Mouse (Mus musculus) forebrain, embryonic 11.5 days (tissue): Measurements from ENCODE around the gene Ttc28. TPM values are rescaled to one million over a fixed set of nuclear protein-coding genes. Genes with fewer than 3 reads are reported as not detected.

Source experiments
- ATAC-seq: fragments of 200-750 bp; cut with Nextera tagmentation; replicated peaks from 2 replicates; pipeline ENCODE4 v1.8.0; 2017; ENCODE audit warnings: moderate TSS enrichment; ENCODE audit not compliant: low FRiP score
- DNase-seq: peaks from one replicate; pipeline ENCODE4 v3.0.0-alpha.2; 2017; ENCODE audit warnings: low spot score
- H3K27ac ChIP-seq: fragments of 300-500 bp; sonication (generic); 2 replicates; pipeline ENCODE4 v1.5.1; 2014; ENCODE audit warnings: low read depth, low read length
- H3K27me3 ChIP-seq: fragments of 300-500 bp; sonication (generic); 2 replicates; pipeline ENCODE4 v1.6.1; 2014; ENCODE audit warnings: mild to moderate bottlenecking, low read length, mixed read lengths; ENCODE audit not compliant: control insufficient read depth, insufficient read depth
- H3K36me3 ChIP-seq: fragments of 300-500 bp; sonication (generic); 2 replicates; pipeline ENCODE4 v1.6.1; 2014; ENCODE audit warnings: mild to moderate bottlenecking, low read length, moderate library complexity, mixed read lengths; ENCODE audit not compliant: control insufficient read depth, insufficient read depth
- H3K4me1 ChIP-seq: fragments of 300-500 bp; sonication (generic); replicated peaks from 2 replicates; pipeline ENCODE4 v1.6.1; 2014; ENCODE audit warnings: low read length, mixed read lengths; ENCODE audit not compliant: control insufficient read depth, insufficient read depth
- H3K4me2 ChIP-seq: fragments of 300-500 bp; sonication (generic); 2 replicates; pipeline ENCODE4 v1.6.1; 2014; ENCODE audit warnings: low read depth, mild to moderate bottlenecking, low read length, moderate library complexity, mixed read lengths; ENCODE audit not compliant: severe bottlenecking
- H3K4me3 ChIP-seq: fragments of 300-500 bp; sonication (generic); 2 replicates; pipeline ENCODE4 v1.5.1; 2014; ENCODE audit warnings: low read depth, low read length
- H3K9ac ChIP-seq: fragments of 300-500 bp; sonication (generic); 2 replicates; pipeline ENCODE4 v1.6.1; 2014; ENCODE audit warnings: low read length
- H3K9me3 ChIP-seq: fragments of 300-500 bp; sonication (generic); 2 replicates; pipeline ENCODE4 v1.6.1; 2016; ENCODE audit warnings: low read length, mixed read lengths; ENCODE audit not compliant: control insufficient read depth
- WGBS: fragments of 180-500 bp; shearing (Covaris S2); extraction: QIAGEN DNeasy Blood & Tissue Kit; methylation state at CpG from one replicate; pipeline ENCODE4 v1.1.7; 2014; 5-methylcytosine and 5-hydroxymethylcytosine counted together
- polyA plus RNA-seq: library from polyadenylated mRNA; unstranded; fragments of >200 nt; fragmentation: Nextera tagmentation; extraction: Ambion mirVana; gene quantifications from 2 replicates; pipeline ENCODE4 v1.2.1, GENCODE M21; 2014

Ttc28 gene
- polyA plus RNA-seq, 1 experiment from 2014 or later: 19.9 TPM

GRCm38 (mm10) chr5:111113183-111113582 lies 233.6 kb downstream of the Ttc28 start:
- Histone ChIP-seq H3K4me2 (no peak overlapping the region), H3K4me1 (no peaks in the 10 kb centered on the region), H3K9me3 (no peaks in the 10 kb centered on the region), H3K4me3 (no peak overlapping the region), H3K36me3 (no peaks in the 10 kb centered on the region), H3K9ac (no peak overlapping the region), H3K27ac (no peak overlapping the region), H3K27me3 (no peaks in the 10 kb centered on the region)
- DNase-seq (no peak), ATAC-seq (no peak)
- WGBS: 77% methylated on average over 7 of the region's 7 CpGs

- Histone ChIP-seq H3K27me3 (no peaks in the 10 kb centered on the region), H3K9ac (no peak overlapping the region), H3K4me1 (no peaks in the 10 kb centered on the region), H3K4me3 (no peak overlapping the region), H3K27ac (no peak overlapping the region), H3K9me3 (no peaks in the 10 kb centered on the region), H3K36me3 (no peaks in the 10 kb centered on the region), H3K4me2 (no peak overlapping the region)
- DNase-seq (no peak), ATAC-seq (no peak)
- 87% methylated on average over 8 of the region's 8 CpGs for WGBS
Observed at GRCm38 (mm10) chr5:111113694-111114375, 234.2 kb downstream of the Ttc28 start.

- no peak overlapping the region for H3K27ac ChIP-seq
- no peaks in the 10 kb centered on the region for H3K9me3 ChIP-seq
- no peak overlapping the region for H3K9ac ChIP-seq
- ATAC-seq (no peak), DNase-seq (no peak)
- H3K4me2 ChIP-seq: no peak overlapping the region
- H3K4me3 ChIP-seq: no peak overlapping the region
- WGBS: 88% methylated on average over 10 of the region's 10 CpGs
- H3K36me3 ChIP-seq: no peaks in the 10 kb centered on the region
- H3K27me3 ChIP-seq: no peaks in the 10 kb centered on the region
- no peaks in the 10 kb centered on the region for H3K4me1 ChIP-seq
Observed at GRCm38 (mm10) chr5:111114597-111114996, 235.0 kb downstream of the Ttc28 start.

- H3K27ac ChIP-seq: no peak overlapping the region
- no peak for DNase-seq
- H3K36me3 ChIP-seq: no peaks in the 10 kb centered on the region
Observed at GRCm38 (mm10) chr5:111115519-111116350, 236.1 kb downstream of the Ttc28 start.

GRCm38 (mm10) chr5:111119805-111120204 lies 240.2 kb downstream of the Ttc28 start:
- WGBS: 88% methylated on average over 3 of the region's 3 CpGs
- Histone ChIP-seq H3K27me3 (no peaks in the 10 kb centered on the region), H3K4me3 (no peak overlapping the region), H3K9me3 (no peaks in the 10 kb centered on the region), H3K9ac (no peak overlapping the region), H3K27ac (no peak overlapping the region), H3K4me1 (peaks cover 10% of the 10 kb centered on the region; the same call in 1 of the 2 replicates), H3K4me2 (no peak overlapping the region), H3K36me3 (no peaks in the 10 kb centered on the region)
- no peak for DNase-seq
- ATAC-seq: no peak

More at GRCm38 (mm10) chr5:111115519-111116350, 236.1 kb downstream of the Ttc28 start:
- H3K4me1 ChIP-seq: 0 out of 2 replicates have a peak, but pooled peaks cover 2% of the 10 kb centered on the region
- no peak overlapping the region for H3K4me2 ChIP-seq
- H3K9me3 ChIP-seq: no peaks in the 10 kb centered on the region
- no peak for ATAC-seq
- no peaks in the 10 kb centered on the region for H3K27me3 ChIP-seq
- no peak overlapping the region for H3K4me3 ChIP-seq
- no peak overlapping the region for H3K9ac ChIP-seq
- 77% methylated on average over 15 of the region's 15 CpGs for WGBS

- WGBS: 85% methylated on average over 7 of the region's 7 CpGs
Observed at GRCm38 (mm10) chr5:111120298-111120697, 240.7 kb downstream of the Ttc28 start.

GRCm38 (mm10) chr5:111120705-111121420 lies 241.3 kb downstream of the Ttc28 start:
- H3K4me3 ChIP-seq: no peak overlapping the region
- no peaks in the 10 kb centered on the region for H3K36me3 ChIP-seq
- no peaks in the 10 kb centered on the region for H3K27me3 ChIP-seq
- H3K27ac ChIP-seq: no peak overlapping the region
- H3K4me2 ChIP-seq: no peak overlapping the region
- peaks cover 10% of the 10 kb centered on the region; the same call in 1 of the 2 replicates for H3K4me1 ChIP-seq
- DNase-seq: no peak
- WGBS: 56% methylated on average over 10 of the region's 10 CpGs
- H3K9me3 ChIP-seq: no peaks in the 10 kb centered on the region
- no peak for ATAC-seq
- H3K9ac ChIP-seq: no peak overlapping the region

More at GRCm38 (mm10) chr5:111120298-111120697, 240.7 kb downstream of the Ttc28 start:
- Histone ChIP-seq H3K4me2 (no peak overlapping the region), H3K36me3 (no peaks in the 10 kb centered on the region), H3K9ac (no peak overlapping the region), H3K4me3 (no peak overlapping the region), H3K27ac (no peak overlapping the region), H3K9me3 (no peaks in the 10 kb centered on the region), H3K4me1 (peaks cover 10% of the 10 kb centered on the region; the same call in 1 of the 2 replicates), H3K27me3 (no peaks in the 10 kb centered on the region)
- DNase-seq: no peak
- ATAC-seq: no peak

- no peak overlapping the region for H3K4me3 ChIP-seq
- no peak overlapping the region for H3K9ac ChIP-seq
- no peak overlapping the region for H3K4me2 ChIP-seq
- no peak for DNase-seq
- no peaks in the 10 kb centered on the region for H3K36me3 ChIP-seq
- H3K27me3 ChIP-seq: no peaks in the 10 kb centered on the region
- H3K4me1 ChIP-seq: peaks cover 10% of the 10 kb centered on the region; the same call in 1 of the 2 replicates
- H3K9me3 ChIP-seq: no peaks in the 10 kb centered on the region
- no peak for ATAC-seq
- 78% methylated on average over 9 of the region's 9 CpGs for WGBS
- no peak overlapping the region for H3K27ac ChIP-seq
Observed at GRCm38 (mm10) chr5:111122332-111123049, 242.9 kb downstream of the Ttc28 start.
